Mouse (Mus musculus): ENCODE results near the gene Itgbl1.

- TF ChIP-seq CTCF (IDR thresholded peaks at IDR 0.05; ENCODE audit: insufficient read depth, low read depth, low read length) = no peak
- no peak for TF ChIP-seq POLR2A (IDR thresholded peaks at IDR 0.05; ENCODE audit: insufficient read depth, low read depth, low read length)
Measured at GRCm38 (mm10) chr14:123627180-123627562, 32.6 kb upstream of the Itgbl1 start.
